Mouse (Mus musculus) olfactory bulb, adult 2 months (tissue): Measurements from ENCODE around the gene Ttc27.

Experiments used
- CTCF ChIP-seq: fragments of 200-500 bp; IDR thresholded peaks from 2 replicates; pipeline ENCODE4 v1.5.1; 2012; ENCODE audit warnings: low read depth, mild to moderate bottlenecking, low read length, moderate library complexity; ENCODE audit not compliant: insufficient read depth
- POLR2A ChIP-seq: fragments of 200-500 bp; IDR thresholded peaks from 2 replicates; pipeline ENCODE4 v1.6.1; 2012; ENCODE audit warnings: mild to moderate bottlenecking, low read depth, low read length, moderate library complexity; ENCODE audit not compliant: insufficient read depth

- TF ChIP-seq POLR2A (no peak), CTCF (no peak)
These were observed 2.4 kb upstream of the Ttc27 start for GRCm38 (mm10) chr17:74715128-74715527.
